Mouse (Mus musculus) heart, embryonic 15.5 days (tissue): Measurements from ENCODE around the gene Gm10638. TPM values are rescaled to one million over a fixed set of nuclear protein-coding genes. Genes with fewer than 3 reads are reported as not detected.
A peak's percentile ranks its signal among the peaks of the same experiment; 100 is the strongest.

ENCODE experiments used
- ATAC-seq: fragments of 200-750 bp; cut with Nextera tagmentation; replicated peaks from 2 replicates; pipeline ENCODE4 v1.8.0; 2017; ENCODE audit warnings: low read depth, moderate TSS enrichment; ENCODE audit not compliant: insufficient number of reproducible peaks, insufficient read depth, low FRiP score
- H3K27ac ChIP-seq: fragments of 300-500 bp; sonication (generic); 2 replicates; pipeline ENCODE4 v1.5.1; 2015; ENCODE audit warnings: mild to moderate bottlenecking, inconsistent platforms
- H3K27me3 ChIP-seq: fragments of 300-500 bp; sonication (generic); 2 replicates; pipeline ENCODE4 v1.6.1; 2015; ENCODE audit warnings: inconsistent platforms
- H3K36me3 ChIP-seq: fragments of 300-500 bp; sonication (generic); 2 replicates; pipeline ENCODE4 v1.6.1; 2015; ENCODE audit warnings: mild to moderate bottlenecking, inconsistent platforms
- H3K4me1 ChIP-seq: fragments of 300-500 bp; sonication (generic); replicated peaks from 2 replicates; pipeline ENCODE4 v1.6.1; 2015; ENCODE audit warnings: inconsistent platforms
- H3K4me2 ChIP-seq: fragments of 300-500 bp; sonication (generic); 2 replicates; pipeline ENCODE4 v1.6.1; 2015; ENCODE audit warnings: inconsistent platforms, mild to moderate bottlenecking, moderate library complexity
- H3K4me3 ChIP-seq: fragments of 300-500 bp; sonication (generic); 2 replicates; pipeline ENCODE4 v1.5.1; 2015; ENCODE audit warnings: mild to moderate bottlenecking, inconsistent platforms
- H3K9ac ChIP-seq: fragments of 300-500 bp; sonication (generic); 2 replicates; pipeline ENCODE4 v1.6.1; 2015; ENCODE audit warnings: mild to moderate bottlenecking, inconsistent platforms
- H3K9me3 ChIP-seq: fragments of 300-500 bp; sonication (generic); replicated peaks from 2 replicates; pipeline ENCODE4 v1.6.1; 2016; ENCODE audit warnings: inconsistent platforms
- WGBS: fragments of 180-500 bp; shearing (Covaris S2); methylation state at CpG from one replicate; pipeline ENCODE4 v1.1.7; 2015; ENCODE audit warnings: mixed read lengths; 5-methylcytosine and 5-hydroxymethylcytosine counted together
- polyA plus RNA-seq: library from polyadenylated mRNA; unstranded; fragments of >200 nt; fragmentation: Nextera tagmentation; extraction: Ambion mirVana; gene quantifications from 2 replicates; pipeline ENCODE4 v1.2.1, GENCODE M21; 2015

The Gm10638 gene
- polyA plus RNA-seq, 1 experiment from 2014 or later, result 4.2 TPM

DNA sequence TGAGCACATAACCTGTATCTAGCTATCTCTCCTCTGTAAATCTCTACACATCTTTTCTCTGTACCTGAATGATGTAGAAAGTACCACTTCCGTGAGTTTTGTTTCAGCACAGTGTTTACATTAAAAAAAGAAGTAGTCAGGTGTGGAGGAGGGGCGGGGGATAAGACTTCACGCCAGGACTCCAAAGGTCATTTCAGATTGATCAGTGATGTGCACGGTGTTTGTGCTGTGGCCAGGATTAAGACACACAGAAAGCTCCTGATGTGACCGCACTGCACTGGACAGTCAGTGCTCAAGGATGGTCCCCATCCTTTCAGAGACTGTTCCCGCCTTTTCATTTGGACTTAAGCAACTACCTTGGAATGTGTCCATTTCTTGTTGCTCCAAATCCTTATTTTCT, 15.2 kb downstream of the Gm10638 start:
- Histone ChIP-seq H3K36me3 (no peaks in the 10 kb centered on the region), H3K4me2 (no peak overlapping the region), H3K9ac (no peak overlapping the region), H3K9me3 (no peaks in the 10 kb centered on the region), H3K27me3 (no peaks in the 10 kb centered on the region), H3K27ac (no peak overlapping the region), H3K4me1 (peaks cover 5% of the 10 kb centered on the region; the same call in 1 of the 2 replicates), H3K4me3 (no peak overlapping the region)
- no peak for ATAC-seq
- 78% methylated on average over 6 of the region's 6 CpGs for WGBS

GRCm38 (mm10) chr8:86762806-86763205, 17.3 kb downstream of the Gm10638 start:
- H3K27me3 ChIP-seq, result no peaks in the 10 kb centered on the region
- H3K9me3 ChIP-seq, result no peaks in the 10 kb centered on the region
- no peak overlapping the region for H3K4me2 ChIP-seq
- H3K4me1 ChIP-seq, result peaks cover 2% of the 10 kb centered on the region; the same call in 1 of the 2 replicates
- H3K9ac ChIP-seq, result no peak overlapping the region
- H3K4me3 ChIP-seq, result no peak overlapping the region
- WGBS, result 72% methylated on average over 5 of the region's 5 CpGs
- no peak overlapping the region for H3K27ac ChIP-seq
- ATAC-seq, result no peak
- no peaks in the 10 kb centered on the region for H3K36me3 ChIP-seq

GRCm38 (mm10) chr8:86765155-86765554, 19.7 kb downstream of the Gm10638 start:
- H3K4me3 ChIP-seq, result no peak overlapping the region
- H3K4me1 ChIP-seq, result no peaks in the 10 kb centered on the region; the same call in 1 of the 2 replicates
- H3K36me3 ChIP-seq, result no peaks in the 10 kb centered on the region
- H3K27ac ChIP-seq, result no peak overlapping the region
- H3K9me3 ChIP-seq, result no peaks in the 10 kb centered on the region
- H3K4me2 ChIP-seq, result no peak overlapping the region
- H3K27me3 ChIP-seq, result no peaks in the 10 kb centered on the region
- WGBS, result 84% methylated on average over 10 of the region's 10 CpGs
- no peak overlapping the region for H3K9ac ChIP-seq
- no peak for ATAC-seq

GRCm38 (mm10) chr8:86765669-86766068, 20.2 kb downstream of the Gm10638 start:
- no peak for ATAC-seq
- no peak overlapping the region for H3K9ac ChIP-seq
- 88% methylated on average over 8 of the region's 8 CpGs for WGBS

GRCm38 (mm10) chr8:86766548-86767211, 21.2 kb downstream of the Gm10638 start:
- H3K9ac ChIP-seq, result no peak overlapping the region
- H3K27me3 ChIP-seq, result no peaks in the 10 kb centered on the region
- ATAC-seq, result no peak
- no peak overlapping the region for H3K27ac ChIP-seq
- H3K4me1 ChIP-seq, result no peaks in the 10 kb centered on the region; the same call in 1 of the 2 replicates
- WGBS, result 73% methylated on average over 9 of the region's 9 CpGs
- H3K4me3 ChIP-seq, result no peak overlapping the region
- no peaks in the 10 kb centered on the region for H3K9me3 ChIP-seq
- no peak overlapping the region for H3K4me2 ChIP-seq
- no peaks in the 10 kb centered on the region for H3K36me3 ChIP-seq

More at GRCm38 (mm10) chr8:86765669-86766068, 20.2 kb downstream of the Gm10638 start:
- Histone ChIP-seq H3K9me3 (no peaks in the 10 kb centered on the region), H3K4me2 (no peak overlapping the region), H3K4me3 (no peak overlapping the region), H3K27ac (no peak overlapping the region), H3K27me3 (no peaks in the 10 kb centered on the region), H3K4me1 (no peaks in the 10 kb centered on the region; the same call in 1 of the 2 replicates), H3K36me3 (no peaks in the 10 kb centered on the region)

GRCm38 (mm10) chr8:86768499-86768898, 23.0 kb downstream of the Gm10638 start:
- Histone ChIP-seq H3K4me2 (no peak overlapping the region), H3K27ac (no peak overlapping the region), H3K36me3 (no peaks in the 10 kb centered on the region), H3K27me3 (no peaks in the 10 kb centered on the region), H3K9ac (no peak overlapping the region), H3K4me1 (no peaks in the 10 kb centered on the region; the same call in 1 of the 2 replicates), H3K9me3 (no peaks in the 10 kb centered on the region), H3K4me3 (no peak overlapping the region)
- 45% methylated on average over 5 of the region's 5 CpGs for WGBS
- no peak; the same call in 1 of the 2 replicates for ATAC-seq

DNA sequence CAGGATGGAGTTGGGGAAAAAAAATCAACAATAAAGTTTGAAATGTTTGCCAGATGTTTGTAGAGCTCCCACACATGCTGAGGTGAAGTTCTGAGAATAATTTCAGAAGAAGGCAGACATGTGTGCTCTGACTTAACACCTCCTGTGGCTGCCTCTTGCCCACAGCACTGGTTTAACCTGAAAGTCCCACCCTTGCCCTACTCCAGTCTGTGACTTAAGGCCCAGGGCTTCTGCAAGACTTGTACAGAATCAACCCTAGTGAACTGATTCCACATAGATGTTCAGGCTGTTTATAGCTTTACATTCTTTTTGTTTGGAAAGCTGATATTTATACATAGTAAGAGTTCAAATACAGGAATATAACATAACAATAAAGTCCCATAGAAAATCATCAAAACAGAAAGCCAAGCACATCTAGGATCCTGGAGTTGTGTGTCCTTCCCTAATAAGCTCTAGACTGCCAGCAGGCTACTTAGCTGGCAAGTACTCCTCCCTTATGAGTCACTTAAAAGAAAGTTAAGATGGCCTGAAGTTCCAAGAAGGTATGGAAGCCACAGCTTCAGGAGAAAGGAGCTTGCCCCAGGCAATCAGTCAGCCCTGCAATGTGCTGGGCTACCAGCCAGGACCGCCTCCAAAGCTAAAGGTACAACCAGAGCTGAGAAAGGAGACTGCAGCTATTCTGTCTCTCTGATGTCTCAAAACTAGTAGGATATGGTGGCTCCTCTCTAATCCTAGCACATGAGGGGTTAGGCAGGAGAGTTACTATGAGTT, 24.6 kb downstream of the Gm10638 start:
- no peaks in the 10 kb centered on the region for H3K27me3 ChIP-seq
- no peak overlapping the region for H3K9ac ChIP-seq
- no peak overlapping the region for H3K4me3 ChIP-seq
- no peaks in the 10 kb centered on the region; the same call in 1 of the 2 replicates for H3K4me1 ChIP-seq
- no peaks in the 10 kb centered on the region for H3K36me3 ChIP-seq
- H3K4me2 ChIP-seq, result no peak overlapping the region
- 73% methylated on average over 1 of the region's 1 CpGs for WGBS
- no peaks in the 10 kb centered on the region for H3K9me3 ChIP-seq
- no peak for ATAC-seq
- no peak overlapping the region for H3K27ac ChIP-seq

- Histone ChIP-seq H3K36me3 (no peaks in the 10 kb centered on the region), H3K4me2 (no peak overlapping the region), H3K9ac (no peak overlapping the region), H3K4me3 (no peak overlapping the region), H3K27me3 (no peaks in the 10 kb centered on the region), H3K4me1 (no peaks in the 10 kb centered on the region), H3K27ac (0 out of 2 replicates have a peak overlapping the region, but pooled peaks have one; percentile 9), H3K9me3 (no peaks in the 10 kb centered on the region)
- no peak for ATAC-seq
- WGBS, result 71% methylated on average over 8 of the region's 8 CpGs
Measured at GRCm38 (mm10) chr8:86779207-86779606, 33.7 kb downstream of the Gm10638 start.

DNA sequence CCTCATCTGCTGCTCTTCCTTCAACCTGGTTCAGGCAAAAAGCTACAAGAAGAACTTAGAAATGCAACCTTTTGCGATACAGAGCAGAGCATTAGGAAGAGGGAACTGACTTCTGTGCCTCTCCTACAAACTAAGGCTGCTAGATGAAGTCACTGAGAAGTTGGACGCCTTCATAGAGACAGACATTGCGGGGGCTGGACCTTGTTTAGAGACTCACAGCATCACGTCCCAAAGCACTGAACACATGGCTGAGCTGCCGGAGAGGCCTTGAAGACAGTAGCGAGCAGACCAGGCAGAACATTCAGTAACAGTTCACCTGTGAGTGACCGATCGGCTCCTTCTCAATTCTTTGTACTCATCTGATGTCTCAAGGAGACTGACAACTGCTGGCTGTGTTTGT, 35.6 kb downstream of the Gm10638 start:
- H3K4me3 ChIP-seq, result no peak overlapping the region
- H3K36me3 ChIP-seq, result no peaks in the 10 kb centered on the region
- ATAC-seq, result no peak
- H3K4me1 ChIP-seq, result no peaks in the 10 kb centered on the region
- WGBS, result 85% methylated on average over 8 of the region's 8 CpGs
- H3K27ac ChIP-seq, result no peak overlapping the region
- no peak overlapping the region for H3K4me2 ChIP-seq
- no peaks in the 10 kb centered on the region for H3K9me3 ChIP-seq
- no peak overlapping the region for H3K9ac ChIP-seq
- H3K27me3 ChIP-seq, result no peaks in the 10 kb centered on the region

GRCm38 (mm10) chr8:86786498-86786897, 41.0 kb downstream of the Gm10638 start:
- no peak for ATAC-seq
- Histone ChIP-seq H3K4me1 (peaks cover 9% of the 10 kb centered on the region), H3K27me3 (no peaks in the 10 kb centered on the region), H3K9ac (no peak overlapping the region), H3K4me2 (no peak overlapping the region), H3K4me3 (no peak overlapping the region), H3K9me3 (no peaks in the 10 kb centered on the region), H3K27ac (peak overlapping the region; percentile 71), H3K36me3 (no peaks in the 10 kb centered on the region)
- WGBS, result 39% methylated on average over 5 of the region's 5 CpGs

- H3K4me2 ChIP-seq, result peak overlapping the region; percentile 22; the same call in 1 of the 2 replicates
- H3K9me3 ChIP-seq, result no peaks in the 10 kb centered on the region
- H3K36me3 ChIP-seq, result no peaks in the 10 kb centered on the region
- H3K27ac ChIP-seq, result peak overlapping the region; percentile 71
- no peak overlapping the region for H3K9ac ChIP-seq
- no peak overlapping the region for H3K4me3 ChIP-seq
- ATAC-seq, result peak; percentile 85
- 53% methylated on average over 12 of the region's 12 CpGs for WGBS
- H3K27me3 ChIP-seq, result no peaks in the 10 kb centered on the region
- H3K4me1 ChIP-seq, result peaks cover 9% of the 10 kb centered on the region
Measured at GRCm38 (mm10) chr8:86787891-86788420, 42.5 kb downstream of the Gm10638 start.
